Mouse (Mus musculus): ENCODE results near the gene Nnat. TPM values are rescaled to one million over a fixed set of nuclear protein-coding genes. Genes with fewer than 3 reads are reported as not detected.

Nnat gene
- under 1 TPM; 0.20 to 0.36 TPM for total RNA-seq (2021)
- long read RNA-seq, experiment 1, partial matches to known transcripts = 0 of 1 reads
- long read RNA-seq, experiment 1, other reads (novel, unspliced or antisense) = 1 of 1 reads
- long read RNA-seq, experiment 2, partial matches to known transcripts = 0 of 1 reads
- long read RNA-seq, experiment 2, other reads (novel, unspliced or antisense) = 1 of 1 reads

DNA sequence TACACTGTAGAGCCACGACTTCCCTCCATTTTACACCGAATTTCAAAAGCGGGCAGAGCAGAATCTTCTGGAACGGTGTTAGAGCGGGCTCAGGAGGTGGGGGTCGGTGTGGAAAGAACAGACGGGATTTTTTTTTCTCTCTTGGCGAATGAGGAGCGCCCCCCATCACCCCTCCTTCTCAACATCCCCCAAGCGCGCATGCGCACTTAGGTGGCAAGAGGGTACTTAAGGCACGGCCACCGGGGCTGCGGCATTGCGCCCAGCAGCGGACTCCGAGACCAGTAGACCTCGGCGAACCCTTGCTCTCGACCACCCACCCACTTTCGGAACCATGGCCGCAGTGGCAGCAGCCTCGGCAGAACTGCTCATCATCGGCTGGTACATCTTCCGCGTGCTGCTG is at the start of gene Nnat:
Gene Nnat, plus strand, starts transcription at position 221 of the 400 bp plus-strand sequence.
- intact Hi-C loops (cut with DNase I) = no loop called here
- TF ChIP-seq CTCF (IDR thresholded peaks at IDR 0.05) = no peak
- Histone ChIP-seq H3K4me3 (peak within 1 kb of the TSS; percentile 69), H3K27ac (no peak within 1 kb of the TSS)
- no peak for DNase-seq

DNA sequence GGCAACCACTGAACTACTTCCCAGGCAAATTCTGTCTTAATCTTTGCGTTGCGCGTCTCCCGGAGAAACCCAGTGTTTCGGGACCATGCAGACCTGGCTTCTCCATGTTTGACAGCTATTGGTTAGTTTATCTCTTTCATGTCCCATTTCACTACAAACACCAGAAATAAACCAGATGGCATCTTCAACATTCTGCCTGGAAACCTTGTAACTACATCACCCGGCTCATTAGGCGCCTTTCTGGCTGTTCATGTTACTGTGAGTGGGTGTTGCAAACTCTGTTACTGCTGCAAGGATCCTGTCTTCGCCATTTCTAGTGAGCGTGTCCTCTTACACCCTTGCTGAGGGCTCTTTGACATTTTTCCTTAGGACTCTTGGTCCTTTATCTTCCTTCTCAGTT is 47.0 kb upstream of the Nnat start:
- Histone ChIP-seq H3K27ac (no peak overlapping the region), H3K4me3 (no peak overlapping the region)
- intact Hi-C loops (cut with DNase I) = no loop called here
- TF ChIP-seq CTCF (IDR thresholded peaks at IDR 0.05) = no peak
- no peak for DNase-seq

DNA sequence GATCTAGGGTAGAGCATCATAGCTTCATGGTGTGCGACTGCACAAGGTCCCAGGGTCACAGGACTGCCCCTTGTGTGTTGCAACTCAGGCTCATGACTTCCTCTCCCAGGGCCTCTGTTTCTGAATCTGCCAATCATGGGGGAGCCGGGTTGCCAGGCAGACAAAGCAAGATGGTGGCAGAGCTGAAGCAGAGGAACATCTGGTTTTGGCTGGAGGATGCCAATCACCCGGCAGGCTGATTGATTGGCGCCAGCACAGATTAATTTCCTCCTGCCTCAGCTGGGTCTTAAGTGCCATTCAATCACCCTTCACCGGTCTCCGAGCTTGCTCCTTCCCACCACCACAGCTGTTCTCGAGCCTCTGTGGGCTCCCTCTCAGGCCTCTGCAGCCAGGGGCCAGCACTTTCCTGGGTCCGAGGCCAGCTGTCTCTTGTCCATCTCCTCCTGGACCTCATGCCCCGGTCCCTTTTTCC is 46.1 kb upstream of the Nnat start:
- no peak for DNase-seq
- intact Hi-C loops (cut with DNase I) = no loop called here
- TF ChIP-seq CTCF (IDR thresholded peaks at IDR 0.05) = no peak
- Histone ChIP-seq H3K4me3 (no peak overlapping the region), H3K27ac (no peak overlapping the region)

DNA sequence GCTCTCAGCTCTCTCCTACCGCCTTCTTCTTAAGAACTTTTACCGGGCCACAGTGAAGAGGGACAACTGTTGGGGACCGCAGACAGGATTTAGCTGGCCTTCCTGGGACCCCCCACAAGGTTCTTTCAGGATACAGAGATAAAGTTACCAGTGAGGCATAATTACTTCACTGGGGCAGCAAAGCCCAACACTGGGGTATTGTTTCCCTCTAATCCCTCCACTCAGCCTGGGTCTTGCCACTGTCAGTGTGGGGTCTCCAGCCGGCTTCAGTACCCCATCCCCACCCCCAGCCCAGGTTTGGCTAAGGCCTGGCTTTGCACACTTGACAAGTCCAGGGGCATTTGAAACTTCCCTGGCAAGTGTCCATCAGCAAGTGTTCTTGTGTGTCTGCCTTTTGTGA is 45.5 kb upstream of the Nnat start:
- intact Hi-C loops (cut with DNase I) = no loop called here
- H3K27ac ChIP-seq = no peak overlapping the region
- no peak for TF ChIP-seq CTCF (IDR thresholded peaks at IDR 0.05)
- DNase-seq = no peak
- H3K4me3 ChIP-seq = no peak overlapping the region

DNA sequence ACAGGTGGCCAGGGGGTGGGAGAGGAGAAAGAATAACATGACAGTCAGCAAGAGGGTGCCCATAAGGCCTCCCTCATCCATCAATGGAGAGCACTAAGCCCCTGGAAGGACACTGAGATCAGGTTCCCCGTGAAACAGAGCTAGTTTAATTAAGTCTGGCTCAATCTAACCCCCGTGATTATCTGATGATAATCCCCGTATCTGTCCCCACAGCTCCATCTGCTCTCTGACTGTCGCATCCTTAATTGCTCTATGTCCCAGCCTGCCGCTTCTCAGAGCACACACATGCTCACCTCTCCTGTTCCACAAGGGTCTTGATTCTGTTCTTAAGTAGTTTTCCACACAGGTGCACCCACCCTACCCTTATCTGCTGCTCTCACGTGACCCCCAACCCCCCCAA is 42.4 kb upstream of the Nnat start:
- no peak overlapping the region for H3K4me3 ChIP-seq
- no peak overlapping the region for H3K27ac ChIP-seq
- no peak for TF ChIP-seq CTCF (IDR thresholded peaks at IDR 0.05)
- no peak for DNase-seq
- intact Hi-C loops (cut with DNase I) = no loop called here

DNA sequence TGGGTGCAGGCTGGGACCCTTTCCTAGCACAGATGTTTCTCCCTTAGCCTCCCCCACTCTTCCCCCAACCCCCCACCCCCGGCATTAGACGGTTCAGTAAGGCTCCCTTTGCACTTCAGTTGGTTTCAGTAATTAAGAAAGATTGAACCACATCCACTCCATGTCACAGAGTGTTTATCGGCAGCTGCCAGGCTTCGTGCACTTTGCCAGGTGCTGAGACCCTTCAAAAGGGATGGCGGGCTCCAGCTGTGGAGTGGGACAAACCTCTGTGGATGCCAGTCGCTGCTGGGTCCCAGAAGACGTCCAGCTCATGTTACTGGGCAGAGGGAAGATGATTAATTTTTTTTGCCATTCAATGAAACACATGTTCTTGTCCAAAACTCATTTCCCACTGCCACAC is 41.4 kb upstream of the Nnat start:
- no peak for TF ChIP-seq CTCF (IDR thresholded peaks at IDR 0.05)
- intact Hi-C loops (cut with DNase I) = no loop called here
- H3K4me3 ChIP-seq = no peak overlapping the region
- H3K27ac ChIP-seq = no peak overlapping the region
- DNase-seq = no peak

DNA sequence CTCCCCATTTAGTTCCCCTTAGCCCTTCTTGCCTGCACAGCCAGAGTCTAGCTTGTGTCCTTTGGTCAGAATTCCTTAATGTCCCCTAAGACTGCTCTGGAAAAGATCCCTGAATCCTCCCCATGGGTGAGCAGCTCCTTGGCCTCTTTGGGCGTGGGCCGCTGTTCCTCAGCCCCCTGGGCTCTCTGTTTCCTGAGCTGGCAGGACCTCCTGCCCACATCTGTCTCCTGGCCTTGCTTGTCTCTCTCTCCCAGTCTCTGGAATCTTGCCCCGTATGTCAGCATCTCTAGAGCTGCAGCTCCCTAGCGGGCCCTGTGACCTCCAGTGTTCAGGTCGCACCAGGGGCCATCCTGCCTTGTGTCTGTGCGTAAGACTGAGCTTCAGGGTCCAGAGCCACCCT is 40.4 kb upstream of the Nnat start:
- Histone ChIP-seq H3K4me3 (no peak overlapping the region), H3K27ac (no peak overlapping the region)
- TF ChIP-seq CTCF (IDR thresholded peaks at IDR 0.05) = no peak
- peak; percentile 27 for DNase-seq
- intact Hi-C loops (cut with DNase I) = no loop called here

DNA sequence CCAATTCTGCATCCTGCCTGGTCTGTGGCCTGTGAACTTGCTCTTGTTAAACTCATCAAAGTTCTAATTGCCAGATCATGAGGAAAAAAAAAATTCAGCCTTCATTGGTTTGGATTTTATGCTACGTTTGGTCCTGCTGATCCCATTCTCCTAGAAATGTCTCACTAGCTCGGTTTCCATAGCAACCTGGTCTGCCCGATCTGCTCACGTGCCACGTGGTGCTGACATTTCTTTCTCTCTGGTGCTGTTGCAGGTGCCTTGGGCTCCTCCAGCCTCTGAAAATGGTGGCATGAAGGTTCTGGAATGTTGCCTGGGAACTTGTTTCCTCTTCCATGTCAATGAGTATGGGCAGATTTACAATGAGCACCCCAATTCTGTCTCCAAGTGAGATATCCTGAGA is 39.4 kb upstream of the Nnat start:
- no peak overlapping the region for H3K27ac ChIP-seq
- intact Hi-C loops (cut with DNase I) = no loop called here
- DNase-seq = no peak
- H3K4me3 ChIP-seq = no peak overlapping the region
- no peak for TF ChIP-seq CTCF (IDR thresholded peaks at IDR 0.05)

DNA sequence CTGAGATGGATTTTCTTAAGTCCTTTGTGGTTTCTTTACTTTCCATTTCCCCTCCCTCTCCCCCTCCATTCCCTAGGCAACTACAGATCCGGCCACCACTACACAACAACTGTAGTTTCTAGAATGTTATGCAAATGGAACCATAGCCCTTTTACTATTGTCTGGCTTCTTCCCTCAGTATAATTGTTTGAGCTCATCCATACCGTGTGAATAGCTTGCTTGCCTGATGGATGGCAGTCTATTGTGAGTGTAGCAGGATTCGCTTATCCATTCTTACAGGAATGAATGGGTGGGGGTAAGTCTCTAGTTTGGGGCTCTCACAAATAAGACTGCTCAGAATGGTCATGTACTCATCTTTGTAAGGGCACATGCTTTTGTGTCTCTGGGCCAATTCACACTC is 37.3 kb upstream of the Nnat start:
- no peak for DNase-seq
- Histone ChIP-seq H3K4me3 (no peak overlapping the region), H3K27ac (no peak overlapping the region)
- intact Hi-C loops (cut with DNase I) = no loop called here
- TF ChIP-seq CTCF (IDR thresholded peaks at IDR 0.05) = no peak

DNA sequence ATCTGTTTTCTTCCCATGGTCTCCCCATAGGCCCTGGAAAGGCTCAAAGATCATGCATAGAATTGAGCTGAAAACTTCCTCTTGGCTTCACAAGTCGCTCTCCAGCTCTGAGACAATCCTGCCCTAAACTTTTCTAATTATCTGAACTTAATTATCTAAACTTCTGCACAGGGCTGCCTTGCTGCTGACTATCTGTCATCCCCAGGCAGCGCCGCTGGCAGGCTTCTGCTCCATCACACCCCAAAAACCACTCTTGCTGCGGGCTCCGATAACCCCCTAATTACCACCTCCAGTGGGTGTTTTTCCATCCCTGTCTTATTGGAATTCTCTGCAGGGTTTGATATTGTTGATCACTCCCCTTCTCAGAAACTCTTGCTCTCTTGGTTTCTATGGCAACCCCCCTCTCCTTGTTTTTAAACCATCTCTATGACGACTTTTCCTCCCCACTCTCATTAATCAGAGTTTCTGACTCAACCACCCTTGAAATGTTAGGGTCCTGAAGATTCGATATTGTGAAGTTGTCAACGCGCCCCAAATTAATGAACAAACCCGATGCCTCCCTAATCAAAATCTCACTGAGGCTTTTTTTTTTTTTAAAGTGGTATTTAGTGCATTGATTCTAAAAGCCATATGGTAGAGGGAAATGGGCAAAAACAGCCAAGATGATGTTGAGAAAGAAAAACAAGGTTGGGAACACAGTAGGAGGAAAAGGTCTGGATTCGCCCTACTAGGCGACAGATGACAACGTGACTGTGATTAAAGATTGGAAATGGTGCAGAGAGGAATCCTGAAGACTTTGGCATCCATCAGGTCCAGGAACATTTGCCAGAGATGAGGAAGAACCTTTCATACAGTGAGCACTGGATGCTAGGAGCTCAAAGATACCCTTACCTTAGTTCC is 29.6 kb upstream of the Nnat start:
- DNase-seq = no peak
- Histone ChIP-seq H3K27ac (no peak overlapping the region), H3K4me3 (no peak overlapping the region)
- intact Hi-C loops (cut with DNase I) = no loop called here
- no peak for TF ChIP-seq CTCF (IDR thresholded peaks at IDR 0.05)

DNA sequence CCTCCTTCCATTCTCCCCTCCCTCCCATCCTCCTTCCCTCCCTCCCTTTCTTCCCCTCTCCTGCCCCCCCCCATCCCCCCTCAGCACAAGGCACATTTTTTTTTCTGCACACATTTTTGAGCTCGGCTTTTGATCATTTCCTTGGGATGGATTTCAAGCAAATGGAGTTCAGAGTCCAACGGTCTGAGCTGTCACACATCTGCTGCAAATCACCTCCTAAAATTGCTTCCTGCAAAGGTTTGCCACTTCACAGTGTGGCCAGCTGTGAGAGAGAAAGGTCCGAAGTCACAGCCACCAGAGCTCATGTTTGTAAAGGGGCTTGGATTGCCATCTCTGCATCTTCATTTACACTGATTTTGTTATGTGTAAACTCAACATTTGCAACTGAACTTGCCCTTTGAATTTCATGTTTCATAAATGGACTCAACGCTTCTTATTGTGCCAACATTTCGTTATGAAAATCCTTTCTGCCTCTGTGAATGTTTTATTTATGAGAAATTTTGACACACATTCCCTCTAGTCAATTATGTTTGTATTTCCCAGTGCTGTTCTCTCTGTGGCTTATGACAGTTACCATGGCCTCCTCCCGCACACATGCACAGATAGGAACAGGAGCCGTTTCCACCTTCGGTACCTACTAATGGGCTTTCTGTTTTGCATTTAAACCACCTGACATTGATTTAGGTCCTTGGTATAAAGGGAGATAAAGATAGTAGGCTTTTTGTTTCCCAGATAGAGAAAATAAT is 28.0 kb upstream of the Nnat start:
- H3K27ac ChIP-seq = no peak overlapping the region
- intact Hi-C loops (cut with DNase I) = no loop called here
- H3K4me3 ChIP-seq = no peak overlapping the region
- DNase-seq = no peak
- TF ChIP-seq CTCF (IDR thresholded peaks at IDR 0.05) = no peak

DNA sequence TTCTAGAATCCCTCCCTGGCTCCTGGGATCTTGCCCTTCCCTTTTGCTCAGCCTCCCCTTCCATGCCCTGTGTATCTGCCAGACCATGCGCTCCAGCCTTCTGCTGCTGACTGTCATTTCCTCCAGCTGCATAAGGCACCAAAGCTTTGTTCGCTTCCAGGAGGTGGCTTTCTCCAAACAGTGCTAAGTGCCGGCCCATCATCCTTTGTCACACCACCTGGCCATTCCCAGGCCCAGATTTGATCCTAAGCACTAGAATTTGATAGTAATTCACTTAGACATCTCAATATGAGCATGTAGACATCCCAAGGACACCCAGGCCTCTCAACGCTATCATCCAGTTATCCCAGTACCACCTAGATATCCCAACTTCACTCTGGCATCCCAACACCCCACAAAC is 25.7 kb upstream of the Nnat start:
- intact Hi-C loops (cut with DNase I) = no loop called here
- Histone ChIP-seq H3K27ac (no peak overlapping the region), H3K4me3 (no peak overlapping the region)
- no peak for TF ChIP-seq CTCF (IDR thresholded peaks at IDR 0.05)
- DNase-seq = no peak

DNA sequence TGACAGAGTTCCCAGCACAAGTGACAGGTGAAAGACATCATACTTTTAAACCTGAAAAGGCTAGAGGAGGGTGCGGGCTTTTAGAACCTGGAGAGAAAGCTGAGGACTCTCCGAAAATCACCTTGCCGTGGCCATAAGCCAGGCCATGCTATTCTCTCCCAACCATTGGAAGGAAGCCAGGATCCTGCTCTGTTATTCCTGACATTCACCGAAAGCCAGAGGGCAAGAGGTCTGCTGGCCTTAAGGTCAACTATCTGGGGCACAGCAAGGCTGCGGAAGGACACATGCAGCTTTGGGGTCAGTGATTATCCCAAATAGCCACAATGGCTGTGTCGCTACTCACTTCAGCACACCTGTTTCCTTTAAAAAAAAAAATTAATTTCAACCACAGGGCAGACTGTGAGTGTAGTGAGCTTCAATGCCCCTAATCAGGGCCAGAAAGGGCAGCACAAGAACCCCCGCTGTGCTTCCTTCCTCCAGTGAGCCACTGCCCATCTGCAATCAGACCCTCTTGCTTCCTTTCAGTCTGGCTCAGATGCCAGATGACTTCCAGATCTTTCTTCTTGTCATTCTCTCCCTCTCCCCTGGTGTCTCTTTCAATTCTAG is 23.3 kb upstream of the Nnat start:
- intact Hi-C loops (cut with DNase I) = no loop called here
- Histone ChIP-seq H3K4me3 (no peak overlapping the region), H3K27ac (no peak overlapping the region)
- TF ChIP-seq CTCF (IDR thresholded peaks at IDR 0.05) = no peak
- DNase-seq = peak; percentile 4
